Mouse (Mus musculus) forebrain, postnatal 0 days (tissue): ENCODE data around the gene Vwa8. TPM values are rescaled to one million over a fixed set of nuclear protein-coding genes. Genes with fewer than 3 reads are reported as not detected.

Source experiments
- ATAC-seq: fragments of 200-750 bp; cut with Nextera tagmentation; 2 replicates; pipeline ENCODE4 v1.8.0; 2017; ENCODE audit warnings: mild to moderate bottlenecking, moderate library complexity
- DNase-seq: peaks from one replicate; pipeline ENCODE4 v3.0.0-alpha.2; 2015
- H3K27ac ChIP-seq: fragments of 300-500 bp; sonication (generic); 2 replicates; pipeline ENCODE4 v1.5.1; 2014; ENCODE audit warnings: low read depth, mild to moderate bottlenecking, antibody characterized with exemption, low read length, moderate library complexity, mixed read lengths
- H3K27me3 ChIP-seq: fragments of 300-500 bp; sonication (generic); 2 replicates; pipeline ENCODE4 v1.6.1; 2014; ENCODE audit warnings: mild to moderate bottlenecking, low read length, mixed read lengths; ENCODE audit not compliant: insufficient read depth
- H3K36me3 ChIP-seq: fragments of 300-500 bp; sonication (generic); 2 replicates; pipeline ENCODE4 v1.6.1; 2014; ENCODE audit warnings: mild to moderate bottlenecking, moderate library complexity; ENCODE audit not compliant: insufficient read depth
- H3K4me1 ChIP-seq: fragments of 300-500 bp; sonication (generic); 2 replicates; pipeline ENCODE4 v1.6.1; 2014; ENCODE audit warnings: antibody characterized with exemption; ENCODE audit not compliant: insufficient read depth
- H3K4me2 ChIP-seq: fragments of 300-500 bp; sonication (generic); 2 replicates; pipeline ENCODE4 v1.6.1; 2014; ENCODE audit warnings: low read depth, mild to moderate bottlenecking, moderate library complexity
- H3K4me3 ChIP-seq: fragments of 300-500 bp; sonication (generic); 2 replicates; pipeline ENCODE4 v1.5.1; 2014; ENCODE audit warnings: low read depth, low read length, mixed read lengths
- H3K9ac ChIP-seq: fragments of 300-500 bp; sonication (generic); 2 replicates; pipeline ENCODE4 v1.6.1; 2014; ENCODE audit warnings: mild to moderate bottlenecking
- H3K9me3 ChIP-seq: fragments of 300-500 bp; sonication (generic); 2 replicates; pipeline ENCODE4 v1.6.1; 2016; ENCODE audit warnings: low read length
- CTCF ChIP-seq: sonication (generic); IDR thresholded peaks from 2 replicates; pipeline ENCODE4 v1.5.1; 2016; ENCODE audit warnings: antibody characterized with exemption, control low read depth, low read depth
- WGBS: fragments of 180-500 bp; shearing (Covaris S2); extraction: QIAGEN DNeasy Blood & Tissue Kit; methylation state at CpG from one replicate; pipeline ENCODE4 v1.1.7; 2014; 5-methylcytosine and 5-hydroxymethylcytosine counted together
- polyA plus RNA-seq: library from polyadenylated mRNA; unstranded; fragments of >200 nt; fragmentation: Nextera tagmentation; extraction: Ambion mirVana; gene quantifications from 2 replicates; pipeline ENCODE4 v1.2.1, GENCODE M21; 2015
- total RNA-seq: library from RNA; depleted of rRNA; stranded (reverse); fragments of >200 nt; gene quantifications from 2 replicates; pipeline ENCODE4 v1.2.3, GENCODE M21; 2014

Vwa8 gene
- total and polyA plus RNA-seq, 2 experiments from 2014 or later: 5.1 to 13.9 TPM

DNA sequence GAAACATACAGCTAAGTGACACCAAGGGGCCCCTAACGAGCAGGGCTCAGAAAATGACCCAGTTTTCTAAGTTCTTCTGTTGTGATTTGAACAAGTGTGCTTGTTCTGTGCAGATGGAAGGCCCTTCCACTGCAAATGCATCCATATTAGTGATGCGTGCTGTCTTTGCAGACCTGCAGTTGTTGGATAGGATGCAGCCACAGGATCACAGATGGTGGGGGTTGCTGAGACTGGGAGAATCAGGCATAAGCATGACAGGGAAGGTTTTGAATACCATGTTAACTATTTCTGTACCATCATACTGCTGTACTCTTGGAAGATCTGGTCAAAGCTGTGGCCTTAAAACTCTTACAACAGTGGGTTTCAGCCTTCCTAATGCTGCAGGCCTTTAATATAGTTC, 83.2 kb downstream of the Vwa8 start:
- 30% methylated on average over 2 of the region's 2 CpGs for WGBS
- H3K27me3 ChIP-seq: no peaks in the 10 kb centered on the region
- H3K4me1 ChIP-seq: no peaks in the 10 kb centered on the region
- TF ChIP-seq CTCF: no peak
- no peak overlapping the region for H3K4me2 ChIP-seq
- no peak overlapping the region for H3K27ac ChIP-seq
- no peak for ATAC-seq
- DNase-seq: no peak
- H3K9me3 ChIP-seq: no peaks in the 10 kb centered on the region
- no peak overlapping the region for H3K9ac ChIP-seq
- no peaks in the 10 kb centered on the region for H3K36me3 ChIP-seq
- H3K4me3 ChIP-seq: no peak overlapping the region

- Histone ChIP-seq H3K27ac (no peak overlapping the region), H3K27me3 (no peaks in the 10 kb centered on the region), H3K4me2 (no peak overlapping the region), H3K36me3 (no peaks in the 10 kb centered on the region), H3K4me3 (no peak overlapping the region), H3K4me1 (no peaks in the 10 kb centered on the region), H3K9ac (no peak overlapping the region), H3K9me3 (no peaks in the 10 kb centered on the region)
- 64% methylated on average over 8 of the region's 8 CpGs for WGBS
- DNase-seq (no peak), ATAC-seq (no peak)
- no peak for TF ChIP-seq CTCF
Observed at GRCm38 (mm10) chr14:78933399-78933798, 84.5 kb downstream of the Vwa8 start.

DNA sequence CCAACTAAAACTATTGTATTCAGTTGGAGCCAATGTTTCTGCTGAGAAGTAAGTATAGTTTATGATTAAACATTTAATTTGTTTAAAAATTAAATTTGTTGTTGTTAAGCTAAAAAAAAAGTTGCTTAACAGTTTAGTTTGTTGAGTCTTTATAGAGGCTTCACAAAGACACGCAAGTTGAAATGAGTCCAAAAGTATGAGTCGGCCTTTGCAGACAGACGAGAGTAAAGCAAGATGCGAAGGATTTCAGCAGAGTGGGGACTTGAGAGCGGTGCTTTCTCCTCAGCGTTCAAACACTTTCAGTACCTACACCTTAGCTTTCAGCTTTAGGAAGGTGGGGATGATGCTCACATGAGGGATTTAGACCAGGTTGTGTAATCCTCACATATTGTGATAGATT, 85.7 kb downstream of the Vwa8 start:
- Histone ChIP-seq H3K4me1 (no peaks in the 10 kb centered on the region), H3K9me3 (no peaks in the 10 kb centered on the region), H3K4me3 (no peak overlapping the region), H3K27me3 (no peaks in the 10 kb centered on the region), H3K27ac (no peak overlapping the region), H3K4me2 (no peak overlapping the region), H3K9ac (no peak overlapping the region), H3K36me3 (no peaks in the 10 kb centered on the region)
- 67% methylated on average over 6 of the region's 6 CpGs for WGBS
- ATAC-seq (no peak), DNase-seq (no peak)
- no peak for TF ChIP-seq CTCF

DNA sequence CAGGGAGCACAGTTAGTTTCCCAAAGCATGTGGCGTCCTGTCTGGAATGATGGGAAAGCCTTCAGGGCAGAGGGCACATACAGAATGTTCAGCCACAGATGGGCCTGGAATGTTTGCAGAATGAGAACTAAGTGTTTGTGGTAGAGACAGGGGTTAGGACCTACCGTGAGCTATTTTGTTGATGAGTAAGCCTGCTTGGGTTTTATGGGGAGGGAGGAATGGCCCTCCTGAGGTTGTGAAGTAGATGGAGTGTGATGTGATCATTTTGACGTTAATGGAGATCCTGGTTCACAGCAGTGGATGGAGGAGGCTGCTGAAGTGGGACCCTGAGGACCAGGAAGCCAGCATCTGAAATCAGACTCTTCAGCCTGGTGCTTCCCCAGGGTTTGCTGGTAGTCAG, 86.9 kb downstream of the Vwa8 start:
- no peak for TF ChIP-seq CTCF
- Histone ChIP-seq H3K9ac (no peak overlapping the region), H3K36me3 (no peaks in the 10 kb centered on the region), H3K4me2 (no peak overlapping the region), H3K27ac (no peak overlapping the region), H3K4me3 (no peak overlapping the region), H3K9me3 (no peaks in the 10 kb centered on the region), H3K4me1 (no peaks in the 10 kb centered on the region), H3K27me3 (no peaks in the 10 kb centered on the region)
- 78% methylated on average over 3 of the region's 3 CpGs for WGBS
- DNase-seq: no peak
- ATAC-seq: no peak

GRCm38 (mm10) chr14:78941741-78942475, 93.1 kb downstream of the Vwa8 start:
- Histone ChIP-seq H3K36me3 (no peaks in the 10 kb centered on the region), H3K4me2 (peak overlapping the region; percentile 19; the same call in 1 of the 2 replicates), H3K4me3 (no peak overlapping the region), H3K9me3 (no peaks in the 10 kb centered on the region), H3K4me1 (no peaks in the 10 kb centered on the region; the same call in 1 of the 2 replicates), H3K27me3 (no peaks in the 10 kb centered on the region), H3K9ac (no peak overlapping the region), H3K27ac (peak overlapping the region; percentile 72)
- 32% methylated on average over 11 of the region's 11 CpGs for WGBS
- ATAC-seq (peak; percentile 96), DNase-seq (peak; percentile 89)
- TF ChIP-seq CTCF: no peak

DNA sequence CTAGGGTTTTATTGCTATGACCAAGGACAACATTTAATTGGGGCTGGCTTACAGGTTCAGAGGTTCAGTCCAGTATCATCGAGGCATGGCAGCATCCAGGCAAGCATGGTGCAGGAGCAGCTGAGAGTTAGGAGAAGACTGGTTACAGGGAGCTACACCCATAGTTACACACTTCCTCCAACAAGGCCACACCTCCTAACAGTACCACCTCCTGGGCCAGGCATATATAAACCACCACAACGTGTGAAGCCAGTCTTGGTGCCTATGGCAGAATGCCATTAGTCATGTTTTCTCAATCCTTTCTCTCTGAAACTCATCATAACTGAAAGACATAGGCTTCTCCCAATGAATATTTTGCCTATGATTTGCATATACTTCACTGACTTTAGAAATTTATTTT, 106.9 kb downstream of the Vwa8 start:
- no peaks in the 10 kb centered on the region for H3K9me3 ChIP-seq
- no peaks in the 10 kb centered on the region for H3K4me1 ChIP-seq
- H3K27ac ChIP-seq: no peak overlapping the region
- ATAC-seq (peak; percentile 82), DNase-seq (no peak)
- H3K36me3 ChIP-seq: no peaks in the 10 kb centered on the region
- WGBS: 53% methylated on average over 2 of the region's 2 CpGs
- TF ChIP-seq CTCF: no peak
- no peak overlapping the region for H3K4me3 ChIP-seq
- no peaks in the 10 kb centered on the region for H3K27me3 ChIP-seq
- H3K4me2 ChIP-seq: no peak overlapping the region
- H3K9ac ChIP-seq: no peak overlapping the region

GRCm38 (mm10) chr14:78970621-78971020, 121.8 kb downstream of the Vwa8 start:
- Histone ChIP-seq H3K4me2 (no peak overlapping the region), H3K9me3 (no peaks in the 10 kb centered on the region), H3K4me1 (no peaks in the 10 kb centered on the region), H3K27me3 (no peaks in the 10 kb centered on the region), H3K36me3 (no peaks in the 10 kb centered on the region), H3K27ac (no peak overlapping the region), H3K4me3 (no peak overlapping the region), H3K9ac (no peak overlapping the region)
- DNase-seq: no peak
- WGBS: 90% methylated on average over 10 of the region's 10 CpGs
- TF ChIP-seq CTCF: no peak
- no peak for ATAC-seq
